Mouse (Mus musculus): ENCODE measurements around the gene 4930432M17Rik.
A peak's percentile ranks its signal among the peaks of the same experiment; 100 is the strongest.

4930432M17Rik gene

GRCm38 (mm10) chr3:121670462-121670861, at the start of gene 4930432M17Rik:
Gene 4930432M17Rik (plus strand): TSS chr3:121670762.
- DNase-seq (ENCODE audit: low spot score in 2 of 2) = no peak

DNA sequence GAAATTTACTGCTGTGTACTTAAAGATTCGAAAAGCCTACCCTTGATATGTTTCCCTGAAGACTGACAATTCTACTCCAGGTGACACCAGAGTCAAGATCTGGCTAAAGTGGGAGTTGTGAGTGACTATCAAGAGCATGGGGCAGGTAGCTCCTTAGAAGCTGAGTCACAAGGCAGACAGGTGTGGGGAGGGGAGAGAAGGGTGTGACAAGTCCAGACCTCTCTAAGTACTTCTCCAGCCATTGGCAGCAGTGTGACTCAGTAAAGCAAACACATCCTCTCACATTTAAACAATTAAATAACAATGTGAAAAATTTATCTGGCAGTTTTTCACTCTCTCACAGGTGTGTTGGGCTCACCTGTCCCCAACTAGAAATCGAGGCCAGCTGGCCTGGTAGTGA, 44.9 kb upstream of the 4930432M17Rik start:
- DNase-seq (ENCODE audit: low spot score in 2 of 2) = no peak

- no peak for DNase-seq (ENCODE audit: low spot score in 2 of 2)
These were observed 44.3 kb upstream of the 4930432M17Rik start for GRCm38 (mm10) chr3:121626273-121626672.

- DNase-seq (ENCODE audit: low spot score in 2 of 2) = no peak
These were observed 42.3 kb upstream of the 4930432M17Rik start for GRCm38 (mm10) chr3:121628245-121628644.

- DNase-seq (ENCODE audit: low spot score in 2 of 2) = no peak
These were observed 39.9 kb upstream of the 4930432M17Rik start for GRCm38 (mm10) chr3:121630626-121631025.

DNA sequence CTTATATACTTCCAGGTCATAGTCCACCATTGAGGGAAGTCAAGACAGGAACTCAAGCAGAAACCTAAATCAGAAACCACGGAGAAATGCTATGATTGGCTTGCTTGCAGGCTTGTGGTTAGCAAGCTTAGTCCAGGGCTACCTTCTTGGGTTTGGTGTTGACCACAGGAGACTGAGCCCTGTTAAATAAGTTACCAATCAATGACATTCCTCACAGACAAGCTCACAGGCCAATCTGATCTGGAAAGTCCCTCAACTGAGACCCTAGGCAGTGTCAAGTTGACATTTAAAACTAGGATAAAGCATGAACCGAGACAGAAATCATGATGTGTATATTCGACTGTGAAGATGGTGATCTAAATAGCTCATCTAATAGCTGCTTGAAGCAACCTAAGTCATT, 35.6 kb upstream of the 4930432M17Rik start:
- DNase-seq (ENCODE audit: low spot score in 2 of 2) = no peak

GRCm38 (mm10) chr3:121635505-121635904, 35.1 kb upstream of the 4930432M17Rik start:
- peak in 1 of 2 experiments; percentile 7 for DNase-seq (ENCODE audit: low spot score in 2 of 2)

GRCm38 (mm10) chr3:121636315-121636714, 34.2 kb upstream of the 4930432M17Rik start:
- DNase-seq (ENCODE audit: low spot score in 2 of 2) = peak; percentile 58 to 71

- DNase-seq (ENCODE audit: low spot score in 2 of 2) = no peak
These were observed 33.8 kb upstream of the 4930432M17Rik start for GRCm38 (mm10) chr3:121636748-121637147.

DNA sequence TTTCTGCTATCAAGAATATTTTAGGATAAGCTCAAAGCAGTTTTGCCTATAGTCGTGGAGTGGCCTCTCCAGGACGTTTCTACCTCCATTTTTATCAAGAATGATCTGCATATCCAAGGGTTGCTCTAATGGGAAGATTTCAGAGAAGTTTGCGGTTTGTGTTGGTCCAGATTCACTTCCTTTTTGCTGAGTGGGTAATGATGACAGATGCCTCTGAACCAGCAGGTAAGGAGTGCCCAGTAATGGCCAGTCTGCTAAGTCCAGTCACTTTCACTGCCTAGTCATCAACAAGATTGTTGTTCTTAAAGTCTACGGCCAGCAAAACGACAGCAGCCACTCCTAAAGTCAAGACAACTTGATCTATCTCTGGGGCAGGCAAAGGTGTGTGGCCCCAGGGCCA, 32.8 kb upstream of the 4930432M17Rik start:
- DNase-seq (ENCODE audit: low spot score in 2 of 2) = no peak

GRCm38 (mm10) chr3:121638241-121638640, 32.3 kb upstream of the 4930432M17Rik start:
- no peak for DNase-seq (ENCODE audit: low spot score in 2 of 2)

DNA sequence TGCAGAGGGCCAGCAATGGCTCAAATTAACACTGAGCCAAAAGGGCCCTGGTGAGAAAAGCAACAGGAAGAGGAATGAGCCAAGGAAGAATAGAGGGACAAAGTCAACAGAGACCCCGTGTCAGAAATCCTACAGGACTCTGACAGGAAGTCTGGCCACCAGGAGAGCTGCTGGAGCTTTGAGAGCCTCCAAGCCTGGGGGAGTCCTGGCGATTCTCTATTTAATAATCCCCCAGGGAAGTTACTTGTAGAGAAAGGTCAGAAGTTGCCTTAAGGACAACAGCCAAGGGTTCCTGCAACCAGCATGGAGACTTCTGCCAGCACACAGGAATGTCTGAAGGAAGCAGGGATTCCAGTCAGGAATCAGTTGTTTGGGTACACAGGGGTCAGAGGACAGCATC, 30.0 kb upstream of the 4930432M17Rik start:
- no peak for DNase-seq (ENCODE audit: low spot score in 2 of 2)

DNA sequence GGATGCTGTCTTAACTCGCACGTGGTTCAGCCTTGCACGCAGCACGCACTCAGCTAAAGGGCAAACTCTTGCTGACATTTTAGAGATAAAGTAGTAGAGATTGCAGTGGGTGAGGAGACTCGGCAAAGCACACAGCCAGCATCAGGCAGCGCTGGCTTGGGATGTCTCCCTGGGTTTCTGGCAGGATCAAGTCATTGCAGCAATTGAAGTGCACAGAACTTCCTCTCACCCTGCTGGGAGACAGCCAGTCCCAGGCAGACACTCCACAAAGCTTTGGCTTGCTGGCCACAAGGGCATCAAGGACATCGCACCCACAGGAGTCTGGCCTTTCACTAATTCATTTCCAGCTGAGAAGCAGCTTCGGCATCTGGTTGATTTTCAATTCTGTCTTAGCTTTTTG, 27.3 kb upstream of the 4930432M17Rik start:
- DNase-seq (ENCODE audit: low spot score in 2 of 2) = peak in 1 of 2 experiments; percentile 13

DNA sequence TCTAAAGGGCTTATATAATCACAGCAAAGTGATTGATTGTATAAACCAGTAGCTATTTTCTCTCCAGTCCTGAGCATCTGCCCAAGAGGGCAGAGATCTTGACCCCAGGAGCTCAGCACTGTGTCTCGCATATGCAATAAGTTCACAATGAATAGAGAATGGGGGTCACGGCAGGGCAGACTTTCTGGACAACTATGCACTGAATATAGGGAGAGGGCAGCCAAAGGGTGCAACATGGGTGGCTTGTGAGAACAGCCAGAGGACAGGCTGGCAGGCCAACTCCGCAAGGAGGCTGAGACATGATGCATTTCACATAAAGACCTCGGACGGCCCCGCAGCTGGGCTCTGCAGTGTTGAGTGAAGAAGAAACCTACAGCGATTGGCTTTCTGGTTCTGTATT, 25.1 kb upstream of the 4930432M17Rik start:
- no peak for DNase-seq (ENCODE audit: low spot score in 2 of 2)

GRCm38 (mm10) chr3:121646364-121647048, 24.1 kb upstream of the 4930432M17Rik start:
- no peak for DNase-seq (ENCODE audit: low spot score in 2 of 2)

DNA sequence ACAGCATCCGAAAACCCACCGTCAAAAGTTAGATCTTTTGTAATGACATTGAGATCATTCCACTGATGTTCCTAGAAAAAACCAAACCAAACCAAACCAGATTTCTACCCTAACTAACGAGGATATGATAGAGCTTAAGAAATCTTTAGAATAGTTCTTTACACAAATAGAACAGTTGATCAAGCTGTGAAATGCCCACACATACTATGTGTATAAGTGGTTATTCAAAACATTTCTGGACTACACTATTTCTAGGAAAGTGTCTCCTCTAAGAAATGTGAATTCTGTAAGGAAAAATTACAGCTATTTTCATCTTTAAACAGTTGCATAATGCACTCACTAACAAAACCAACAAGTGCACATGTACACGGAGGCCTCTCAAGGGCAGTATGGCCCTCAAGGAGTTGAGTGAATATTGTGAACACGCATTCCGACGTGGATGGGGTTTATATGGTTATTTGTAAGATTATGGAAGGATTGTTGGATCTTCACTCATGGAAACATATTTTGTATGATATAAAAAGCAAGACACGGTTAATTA, 22.3 kb upstream of the 4930432M17Rik start:
- DNase-seq (ENCODE audit: low spot score in 2 of 2) = no peak

- no peak for DNase-seq (ENCODE audit: low spot score in 2 of 2)
These were observed 20.4 kb upstream of the 4930432M17Rik start for GRCm38 (mm10) chr3:121650052-121650671.

DNA sequence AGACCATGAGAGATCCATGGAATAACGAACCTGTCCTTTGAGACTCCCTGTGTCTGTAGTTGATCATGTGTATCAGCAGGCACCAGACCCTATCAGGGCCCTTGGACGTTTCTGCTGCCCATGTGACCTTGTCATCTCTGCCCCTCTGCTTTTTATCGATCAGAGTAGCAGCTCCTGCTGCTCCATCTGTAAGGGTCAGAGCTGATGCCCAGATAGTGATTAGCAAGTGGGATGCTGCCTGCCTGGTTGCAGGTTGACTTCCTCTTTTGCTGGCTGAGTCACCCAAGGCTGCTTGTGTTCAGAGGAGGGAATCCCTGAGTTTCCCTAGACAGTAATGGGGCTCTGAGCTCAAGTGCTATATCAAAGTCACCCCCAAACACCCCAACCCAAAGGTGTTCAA, 18.9 kb upstream of the 4930432M17Rik start:
- no peak for DNase-seq (ENCODE audit: low spot score in 2 of 2)

DNA sequence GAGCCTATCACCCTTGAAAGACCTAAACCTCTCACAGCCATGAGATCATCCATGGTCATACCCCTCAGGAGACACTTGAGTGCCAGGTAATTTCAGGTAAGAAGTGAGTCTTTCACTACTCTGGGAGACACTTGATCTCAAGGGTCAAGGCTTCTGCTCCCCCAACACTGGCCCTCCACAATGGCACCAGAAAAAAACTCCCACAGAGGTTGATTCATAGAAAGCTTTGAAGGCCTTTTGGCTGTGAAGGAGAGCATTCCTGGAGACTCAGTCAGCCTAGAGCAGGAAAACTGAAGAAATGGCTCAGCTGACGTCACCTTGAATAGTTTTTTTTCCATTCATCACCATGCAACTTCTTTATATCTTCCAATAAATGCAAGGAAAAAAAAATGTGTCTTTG, 18.4 kb upstream of the 4930432M17Rik start:
- DNase-seq (ENCODE audit: low spot score in 2 of 2) = no peak

- no peak for DNase-seq (ENCODE audit: low spot score in 2 of 2)
These were observed 13.6 kb upstream of the 4930432M17Rik start for GRCm38 (mm10) chr3:121656922-121657321.

- no peak for DNase-seq (ENCODE audit: low spot score in 2 of 2)
These were observed 7.7 kb upstream of the 4930432M17Rik start for GRCm38 (mm10) chr3:121662705-121663469.

DNA sequence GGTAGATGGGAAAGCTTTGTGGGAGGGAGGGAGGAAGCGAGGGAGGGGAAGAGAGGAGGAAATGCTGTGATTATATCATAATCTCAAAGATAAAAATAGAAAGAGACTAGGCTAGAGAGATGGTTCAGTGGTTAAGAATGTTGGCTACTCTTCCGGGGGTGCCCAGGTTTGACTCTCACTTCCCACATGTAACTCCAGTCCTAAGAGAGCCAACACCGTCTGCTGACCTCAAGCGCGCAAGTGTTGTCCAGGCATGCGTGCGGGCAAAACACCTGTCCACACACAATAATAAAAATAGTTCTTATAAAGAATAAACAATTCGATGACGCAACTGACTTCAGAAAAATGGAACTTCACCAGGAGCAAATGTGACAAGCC, 7.1 kb upstream of the 4930432M17Rik start:
- no peak for DNase-seq (ENCODE audit: low spot score in 2 of 2)
